Mouse (Mus musculus): ENCODE measurements at regions not wholly inside any gene's neighbourhood (a gene's known extent, or its start where the extent isn't known, plus 50 kb on each side); places are given as distances from the start of the nearest gene placed in this dataset.

DNA sequence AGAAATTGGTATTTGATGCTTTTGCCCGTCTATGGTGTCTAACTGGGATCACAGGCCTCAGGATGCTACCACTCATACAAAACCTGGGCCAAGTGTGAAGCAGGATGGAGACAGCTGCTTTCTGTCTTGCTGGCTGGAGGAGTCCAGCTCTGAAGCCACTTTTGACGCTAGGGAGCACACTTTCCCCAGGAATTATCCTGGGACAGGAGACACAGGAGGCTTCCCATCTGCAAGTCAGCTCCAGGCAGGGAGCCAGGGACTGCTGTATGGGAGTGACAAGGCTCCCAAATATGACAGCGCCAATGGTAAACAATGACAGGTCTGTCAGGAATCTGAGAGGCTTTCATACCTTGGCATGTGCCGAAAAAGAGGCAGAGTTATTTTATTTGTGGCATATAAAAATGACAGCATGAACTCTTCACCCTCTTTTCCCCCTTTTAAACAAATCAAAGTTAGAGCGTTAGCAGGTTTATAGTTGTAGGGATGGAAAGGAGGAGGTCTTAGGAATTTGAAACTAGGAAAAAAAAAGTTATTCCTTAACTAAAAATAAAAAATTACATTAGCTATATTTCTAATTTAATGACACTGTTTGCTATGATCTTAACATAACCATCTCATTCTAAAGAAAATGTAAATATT is 938.9 kb upstream of the Slc10a2 start:
- TF ChIP-seq USF1 (IDR thresholded peaks at IDR 0.05; ENCODE audit: low read depth), result no peak
- TF ChIP-seq MYOD1 (IDR thresholded peaks at IDR 0.05; ENCODE audit: control insufficient read depth in 1 of 3, insufficient read length in 2 of 3, low read depth in 2 of 3), result no peak
- TF ChIP-seq REST (IDR thresholded peaks at IDR 0.05; ENCODE audit: insufficient read depth, insufficient read length), result no peak

DNA sequence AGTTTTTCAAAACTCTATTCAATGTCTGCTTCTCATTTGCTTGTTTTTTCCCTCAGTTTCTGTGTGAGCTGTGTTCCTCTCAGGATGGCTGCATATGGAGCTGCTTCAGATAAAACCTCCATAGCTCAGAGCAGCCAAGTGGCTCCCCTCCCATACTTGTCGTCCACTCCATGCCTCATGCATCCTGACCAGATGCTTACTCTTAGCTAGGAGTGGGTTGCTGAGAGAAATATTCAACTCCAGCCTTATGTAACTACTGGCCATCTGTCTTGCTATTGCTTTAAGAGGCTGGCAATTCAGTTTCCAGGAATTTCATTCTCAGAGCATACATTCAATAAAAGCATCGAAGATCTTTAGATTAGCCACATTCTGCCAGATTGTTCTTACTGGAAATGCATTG is 907.1 kb upstream of the Slc10a2 start:
- no peak overlapping the region for H3K4me2 ChIP-seq (ENCODE audit: low read depth)
- H3K79me2 ChIP-seq (ENCODE audit: control insufficient read depth, insufficient read depth), result no peaks in the 10 kb centered on the region
- no peak for TF ChIP-seq USF1 (IDR thresholded peaks at IDR 0.05; ENCODE audit: low read depth)
- TF ChIP-seq REST (IDR thresholded peaks at IDR 0.05; ENCODE audit: insufficient read depth, insufficient read length), result no peak
- no peak for TF ChIP-seq SRF (IDR thresholded peaks at IDR 0.05; ENCODE audit: control insufficient read depth, insufficient read length, low read depth)
- no peak for TF ChIP-seq CEBPB (IDR thresholded peaks at IDR 0.05; ENCODE audit: insufficient read depth, poor library complexity, severe bottlenecking)
- no peaks in the 10 kb centered on the region for H3K36me3 ChIP-seq (ENCODE audit: control insufficient read depth, insufficient read depth)
- no peak overlapping the region for H3ac ChIP-seq (ENCODE audit: control insufficient read depth, insufficient read length)
- no peak overlapping the region for H3K4me3 ChIP-seq
- H3K27me3 ChIP-seq (ENCODE audit: control insufficient read depth, insufficient read depth, insufficient read length), result no peaks in the 10 kb centered on the region

More for the DNA sequence above, 938.9 kb upstream of the Slc10a2 start:
- Histone ChIP-seq H3ac (ENCODE audit: control insufficient read depth, insufficient read length) (no peak overlapping the region), H3K4me2 (ENCODE audit: low read depth) (no peak overlapping the region), H3K79me2 (ENCODE audit: control insufficient read depth, insufficient read depth) (no peaks in the 10 kb centered on the region), H3K36me3 (ENCODE audit: control insufficient read depth, insufficient read depth) (no peaks in the 10 kb centered on the region), H3K27me3 (ENCODE audit: control insufficient read depth, insufficient read depth, insufficient read length) (no peaks in the 10 kb centered on the region), H3K4me3 (no peak overlapping the region)

DNA sequence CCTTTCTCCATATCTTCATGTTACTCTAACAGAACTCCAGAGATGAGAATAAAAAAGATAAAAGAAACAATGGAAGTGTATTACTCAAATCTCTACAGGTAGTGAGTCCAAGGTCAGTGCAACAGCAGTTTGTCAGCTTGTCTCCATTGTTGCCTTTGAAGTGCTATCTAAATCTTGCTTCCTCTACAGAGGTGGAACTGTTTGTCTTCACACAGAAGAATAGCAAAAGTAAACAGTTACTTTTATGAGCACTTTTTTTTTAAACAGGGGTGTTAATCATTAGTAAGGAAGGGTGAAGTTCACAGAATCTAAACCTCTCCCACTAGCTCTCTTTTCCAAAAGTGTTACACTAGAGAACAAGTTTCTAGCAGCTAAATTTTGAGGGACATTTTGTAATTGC is 906.0 kb upstream of the Slc10a2 start:
- Histone ChIP-seq H3K36me3 (ENCODE audit: control insufficient read depth, insufficient read depth) (no peaks in the 10 kb centered on the region), H3K4me2 (ENCODE audit: low read depth) (no peak overlapping the region), H3K79me2 (ENCODE audit: control insufficient read depth, insufficient read depth) (no peaks in the 10 kb centered on the region), H3ac (ENCODE audit: control insufficient read depth, insufficient read length) (no peak overlapping the region), H3K27me3 (ENCODE audit: control insufficient read depth, insufficient read depth, insufficient read length) (no peaks in the 10 kb centered on the region), H3K4me3 (no peak overlapping the region)
- TF ChIP-seq USF1 (IDR thresholded peaks at IDR 0.05; ENCODE audit: low read depth) (no peak), POLR2A (IDR thresholded peaks at IDR 0.05; ENCODE audit: insufficient read length, low read depth) (no peak), MYOD1 (IDR thresholded peaks at IDR 0.05; ENCODE audit: control insufficient read depth in 1 of 3, insufficient read length in 2 of 3, low read depth in 2 of 3) (no peak), POLR2AphosphoS2 (IDR thresholded peaks at IDR 0.05; ENCODE audit: insufficient read length, low read depth) (no peak), TCF3 (IDR thresholded peaks at IDR 0.05; ENCODE audit: insufficient read length, low read depth) (no peak), MYOG (IDR thresholded peaks at IDR 0.05; ENCODE audit: control insufficient read depth in 1 of 3, insufficient read depth in 1 of 3, insufficient read length in 2 of 3, low read depth in 2 of 3) (no peak), E2F4 (IDR thresholded peaks at IDR 0.05; ENCODE audit: insufficient read depth) (no peak), SRF (IDR thresholded peaks at IDR 0.05; ENCODE audit: control insufficient read depth, insufficient read length, low read depth) (no peak), TCF12 (IDR thresholded peaks at IDR 0.05; ENCODE audit: insufficient read depth, poor library complexity, severe bottlenecking) (no peak), REST (IDR thresholded peaks at IDR 0.05; ENCODE audit: insufficient read depth, insufficient read length) (no peak)

DNA sequence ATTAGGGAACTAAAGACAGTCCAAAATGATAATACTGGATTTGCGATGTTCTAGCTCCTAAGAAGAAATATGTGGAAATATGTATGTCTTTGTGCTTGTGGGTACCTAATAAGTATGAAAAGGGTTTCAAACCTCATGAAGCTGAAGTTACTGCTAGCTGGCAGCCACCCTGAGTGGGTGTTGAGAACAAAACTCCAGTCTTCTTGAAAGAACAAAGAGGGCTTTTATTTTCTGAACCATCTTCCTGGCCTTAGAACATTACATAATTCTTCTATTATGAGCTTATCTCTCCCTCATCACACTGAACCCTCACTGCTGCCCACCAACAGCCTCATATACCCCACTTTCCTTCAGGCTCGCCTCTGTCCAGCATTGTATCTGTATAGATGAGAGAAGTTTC is 905.6 kb upstream of the Slc10a2 start:
- no peak overlapping the region for H3K4me3 ChIP-seq
- H3K36me3 ChIP-seq (ENCODE audit: control insufficient read depth, insufficient read depth), result no peaks in the 10 kb centered on the region
- H3K4me2 ChIP-seq (ENCODE audit: low read depth), result no peak overlapping the region
- TF ChIP-seq E2F4 (IDR thresholded peaks at IDR 0.05; ENCODE audit: insufficient read depth), result no peak
- no peak for TF ChIP-seq SRF (IDR thresholded peaks at IDR 0.05; ENCODE audit: control insufficient read depth, insufficient read length, low read depth)
- no peak for TF ChIP-seq MAX (IDR thresholded peaks at IDR 0.05; ENCODE audit: low read depth)
- no peak for TF ChIP-seq TCF3 (IDR thresholded peaks at IDR 0.05; ENCODE audit: insufficient read length, low read depth)
- TF ChIP-seq MYOG (IDR thresholded peaks at IDR 0.05; ENCODE audit: control insufficient read depth in 1 of 3, insufficient read depth in 1 of 3, insufficient read length in 2 of 3, low read depth in 2 of 3), result no peak
- H3K27me3 ChIP-seq (ENCODE audit: control insufficient read depth, insufficient read depth, insufficient read length), result no peaks in the 10 kb centered on the region
- H3ac ChIP-seq (ENCODE audit: control insufficient read depth, insufficient read length), result no peak overlapping the region
- H3K79me2 ChIP-seq (ENCODE audit: control insufficient read depth, insufficient read depth), result no peaks in the 10 kb centered on the region

DNA sequence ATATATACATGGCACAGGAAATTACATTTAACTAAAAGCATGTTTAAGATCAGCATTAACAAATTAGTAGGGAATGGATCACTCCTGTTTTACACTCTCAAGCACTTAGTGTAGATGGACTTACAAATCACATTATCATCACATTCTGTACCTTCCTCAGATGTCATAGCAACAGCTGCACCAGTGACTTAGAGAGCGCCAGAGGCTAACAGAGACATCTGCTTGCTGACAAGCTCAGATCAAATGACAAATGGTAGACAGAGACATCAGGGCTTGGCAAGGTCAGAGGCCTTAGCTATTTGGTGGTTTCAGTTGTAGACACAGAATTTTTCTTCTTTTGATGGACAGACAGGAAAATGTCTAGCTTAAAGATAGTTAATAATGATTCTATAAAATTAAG is 897.5 kb upstream of the Slc10a2 start:
- H3K36me3 ChIP-seq (ENCODE audit: control insufficient read depth, insufficient read depth), result no peaks in the 10 kb centered on the region
- TF ChIP-seq TCF3 (IDR thresholded peaks at IDR 0.05; ENCODE audit: insufficient read length, low read depth), result peak; percentile 17
- no peak for TF ChIP-seq REST (IDR thresholded peaks at IDR 0.05; ENCODE audit: insufficient read depth, insufficient read length)
- TF ChIP-seq MAX (IDR thresholded peaks at IDR 0.05; ENCODE audit: low read depth), result no peak
- TF ChIP-seq MYOD1 (IDR thresholded peaks at IDR 0.05; ENCODE audit: control insufficient read depth in 1 of 3, insufficient read length in 2 of 3, low read depth in 2 of 3), result peak in 2 of 3 experiments; percentile 60 to 65
- peak; percentile 39 for TF ChIP-seq TCF12 (IDR thresholded peaks at IDR 0.05; ENCODE audit: insufficient read depth, poor library complexity, severe bottlenecking)
- TF ChIP-seq MYOG (IDR thresholded peaks at IDR 0.05; ENCODE audit: control insufficient read depth in 1 of 3, insufficient read depth in 1 of 3, insufficient read length in 2 of 3, low read depth in 2 of 3), result peak in 1 of 3 experiments; percentile 31
- no peak for TF ChIP-seq USF1 (IDR thresholded peaks at IDR 0.05; ENCODE audit: low read depth)
- no peaks in the 10 kb centered on the region for H3K79me2 ChIP-seq (ENCODE audit: control insufficient read depth, insufficient read depth)
- H3ac ChIP-seq (ENCODE audit: control insufficient read depth, insufficient read length), result no peak overlapping the region
- no peaks in the 10 kb centered on the region for H3K27me3 ChIP-seq (ENCODE audit: control insufficient read depth, insufficient read depth, insufficient read length)
- no peak overlapping the region for H3K4me2 ChIP-seq (ENCODE audit: low read depth)
- no peak overlapping the region for H3K4me3 ChIP-seq

Measured in myocyte (in vitro differentiated cells).